Mouse (Mus musculus) 416B (cell line): Measurements from ENCODE around the gene Asb8.
A peak's percentile ranks its signal among the peaks of the same experiment; 100 is the strongest.

Experiments
- DNase-seq: peaks from one replicate; pipeline ENCODE4 v3.0.0; 2011; ENCODE audit warnings: low read depth

Gene Asb8

GRCm38 (mm10) chr15:98116287-98116686, 49.1 kb downstream of the Asb8 start:
- no peak for DNase-seq

- DNase-seq = no peak
Measured at GRCm38 (mm10) chr15:98115779-98116163, 49.7 kb downstream of the Asb8 start.

GRCm38 (mm10) chr15:98114852-98115778, 50.3 kb downstream of the Asb8 start:
- no peak for DNase-seq

- no peak for DNase-seq
Measured at GRCm38 (mm10) chr15:98114098-98114851, 51.1 kb downstream of the Asb8 start.

GRCm38 (mm10) chr15:98111791-98112190, 53.6 kb downstream of the Asb8 start:
- DNase-seq = peak; percentile 73

GRCm38 (mm10) chr15:98108297-98109152, 56.9 kb downstream of the Asb8 start:
- peak; percentile 93 for DNase-seq

- no peak for DNase-seq
Measured at GRCm38 (mm10) chr15:98107703-98108296, 57.6 kb downstream of the Asb8 start.

- DNase-seq = no peak
Measured at GRCm38 (mm10) chr15:98107230-98107629, 58.2 kb downstream of the Asb8 start.

GRCm38 (mm10) chr15:98106506-98106905, 58.9 kb downstream of the Asb8 start:
- DNase-seq = peak; percentile 31

GRCm38 (mm10) chr15:98102401-98102800, 63.0 kb downstream of the Asb8 start:
- DNase-seq = peak; percentile 91

GRCm38 (mm10) chr15:98098519-98098918, 66.9 kb downstream of the Asb8 start:
- peak; percentile 47 for DNase-seq

GRCm38 (mm10) chr15:98096957-98097356, 68.5 kb downstream of the Asb8 start:
- DNase-seq = peak; percentile 33

- DNase-seq = no peak
Measured at GRCm38 (mm10) chr15:98094905-98095304, 70.5 kb downstream of the Asb8 start.

GRCm38 (mm10) chr15:98093121-98094011, 72.1 kb downstream of the Asb8 start, which contains the start of gene Senp1:
Gene Senp1, minus strand, starts transcription at chr15:98093744.
- DNase-seq = peak; percentile 96

- DNase-seq = no peak
Measured at GRCm38 (mm10) chr15:98092372-98093120, 72.9 kb downstream of the Asb8 start, which contains the start of gene Pfkm. Gene Pfkm, plus strand, starts transcription at chr15:98092589.

GRCm38 (mm10) chr15:98091841-98092240, 73.6 kb downstream of the Asb8 start:
- DNase-seq = peak; percentile 60

GRCm38 (mm10) chr15:98089421-98090183, 75.8 kb downstream of the Asb8 start:
- DNase-seq = peak; percentile 81

- DNase-seq = no peak
Measured at GRCm38 (mm10) chr15:98088889-98089288, 76.5 kb downstream of the Asb8 start.
